Mouse (Mus musculus): Measurements from ENCODE around the gene Scnn1b.
A peak's percentile ranks its signal among the peaks of the same experiment; 100 is the strongest.

The Scnn1b gene

GRCm38 (mm10) chr7:121864858-121865585, at the start of gene Scnn1b:
Gene Scnn1b (plus strand): TSS chr7:121865038.
- peak; percentile 15 for DNase-seq

DNA sequence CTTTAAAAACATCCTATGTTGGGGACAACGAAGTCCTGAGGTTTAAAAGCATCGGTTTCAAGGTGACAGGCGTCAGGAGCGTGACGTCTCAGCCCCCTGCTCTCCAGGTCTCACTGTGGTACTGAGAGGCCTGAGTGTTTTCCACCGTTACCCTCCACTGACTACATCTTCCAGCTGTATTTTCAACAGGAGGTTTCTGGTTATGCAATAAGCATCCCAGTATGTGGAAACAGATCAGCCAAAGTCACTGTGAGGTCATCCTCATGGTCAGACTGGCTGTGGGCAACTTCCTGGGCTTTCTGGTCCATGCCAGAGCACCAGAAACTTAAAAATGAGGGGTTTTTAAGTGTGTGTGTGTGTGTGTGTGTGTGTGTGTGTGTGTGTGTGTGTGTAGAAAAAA, 43.2 kb upstream of the Scnn1b start:
- DNase-seq: no peak

- DNase-seq: no peak
These were observed 36.4 kb upstream of the Scnn1b start for GRCm38 (mm10) chr7:121828481-121828880.

GRCm38 (mm10) chr7:121835392-121835791, 29.4 kb upstream of the Scnn1b start:
- no peak for DNase-seq

DNA sequence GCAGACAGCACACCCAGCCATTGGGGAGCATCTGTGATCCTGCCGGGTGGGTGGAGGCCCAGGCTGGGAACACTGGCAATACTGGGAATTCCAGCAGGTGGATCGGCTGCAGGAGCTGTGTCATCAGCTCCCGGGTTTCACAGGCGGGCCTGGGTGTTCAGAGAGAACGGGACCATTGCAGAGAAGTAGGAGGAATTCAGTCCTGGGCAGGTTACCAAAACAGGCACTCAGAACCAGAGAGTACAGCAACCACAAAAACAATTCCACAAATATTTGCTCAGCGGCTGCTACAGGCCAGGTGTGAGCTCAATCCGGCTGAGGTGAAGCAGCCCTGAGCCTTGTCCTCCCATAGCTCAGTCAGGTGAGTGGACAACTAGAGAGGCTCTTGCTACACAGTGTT, 28.0 kb upstream of the Scnn1b start:
- DNase-seq: no peak

GRCm38 (mm10) chr7:121840810-121841209, 24.0 kb upstream of the Scnn1b start:
- no peak for DNase-seq

DNA sequence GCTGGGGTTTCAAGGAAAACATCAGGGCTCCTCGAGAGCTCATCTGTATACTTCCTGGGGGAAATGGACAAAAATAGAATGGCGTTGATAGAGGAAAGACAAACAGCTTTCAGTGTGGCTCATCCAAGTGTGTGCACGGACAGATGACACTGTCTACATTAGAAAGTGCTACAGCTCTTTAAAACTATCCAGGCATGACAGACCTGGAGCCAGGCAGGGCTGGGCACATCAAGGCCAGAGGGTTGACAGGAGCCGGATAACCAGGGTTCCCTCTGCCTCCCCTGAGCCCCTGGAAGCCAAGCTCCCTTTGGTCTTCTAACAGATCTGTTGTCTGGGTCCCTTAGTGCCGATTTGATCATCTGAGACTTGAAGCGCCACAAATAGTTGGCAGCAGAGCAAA, 22.6 kb upstream of the Scnn1b start:
- no peak for DNase-seq

DNA sequence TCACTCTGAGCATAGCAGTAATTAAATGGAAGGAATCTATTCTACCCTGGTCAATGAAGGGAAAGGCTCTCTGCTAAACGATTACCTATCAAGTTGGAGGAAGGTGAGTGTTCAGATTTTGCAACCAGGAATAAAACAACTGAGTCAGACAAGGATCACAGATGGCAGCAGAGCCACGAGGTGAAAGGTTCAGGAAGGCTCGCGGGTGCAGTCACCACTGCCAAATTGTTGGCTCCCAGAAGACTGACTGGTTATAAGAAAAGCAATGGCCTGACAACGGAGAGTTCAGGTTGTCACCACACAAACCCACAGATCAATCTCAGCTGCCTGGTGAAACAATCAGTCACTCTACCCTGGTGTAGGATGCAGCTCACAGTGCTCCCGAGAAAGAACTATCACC, 18.9 kb upstream of the Scnn1b start:
- no peak for DNase-seq

GRCm38 (mm10) chr7:121848537-121849168, 16.2 kb upstream of the Scnn1b start:
- no peak for DNase-seq

- DNase-seq: no peak
These were observed 7.5 kb upstream of the Scnn1b start for GRCm38 (mm10) chr7:121857177-121857884.

DNA sequence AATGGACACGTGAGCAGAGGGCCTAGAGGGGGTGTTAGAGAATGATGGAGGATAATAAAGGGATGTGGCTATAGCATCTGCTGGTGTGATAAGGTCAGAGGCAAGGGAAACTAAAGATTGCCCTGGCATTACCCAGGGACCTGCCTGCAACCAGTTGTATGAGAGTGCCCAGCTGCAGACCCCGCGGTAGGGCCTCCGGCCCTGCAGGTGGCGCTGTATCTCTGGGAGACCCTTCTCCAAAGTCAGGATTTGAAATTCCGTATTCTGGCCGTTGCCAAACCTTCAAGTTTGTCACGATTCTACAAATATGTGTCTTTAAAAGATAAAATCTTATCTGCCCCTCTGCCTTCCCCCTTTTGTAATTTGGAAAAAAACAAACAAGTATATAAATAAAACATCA, 5.9 kb upstream of the Scnn1b start:
- DNase-seq: no peak

DNA sequence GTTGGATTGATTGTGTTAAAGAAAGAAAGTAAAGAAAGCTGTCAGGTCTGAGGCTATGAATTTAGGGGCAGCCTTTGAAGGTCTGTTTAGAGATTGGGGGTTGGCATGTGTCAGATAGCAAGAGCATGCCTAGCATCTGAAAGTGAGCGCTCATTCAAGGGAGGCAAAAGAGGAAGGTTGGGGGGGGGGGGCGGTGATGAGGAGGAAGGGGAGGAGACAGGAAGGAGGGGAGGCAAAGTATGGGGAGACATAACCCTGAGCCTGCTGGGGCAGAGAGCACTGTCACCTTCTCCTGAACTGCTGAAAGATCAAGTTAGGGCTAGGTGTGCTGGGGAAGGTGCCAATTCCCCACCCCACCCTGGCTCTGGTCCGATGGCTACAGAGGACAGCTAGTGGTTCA, 6.8 kb downstream of the Scnn1b start:
- DNase-seq: no peak

DNA sequence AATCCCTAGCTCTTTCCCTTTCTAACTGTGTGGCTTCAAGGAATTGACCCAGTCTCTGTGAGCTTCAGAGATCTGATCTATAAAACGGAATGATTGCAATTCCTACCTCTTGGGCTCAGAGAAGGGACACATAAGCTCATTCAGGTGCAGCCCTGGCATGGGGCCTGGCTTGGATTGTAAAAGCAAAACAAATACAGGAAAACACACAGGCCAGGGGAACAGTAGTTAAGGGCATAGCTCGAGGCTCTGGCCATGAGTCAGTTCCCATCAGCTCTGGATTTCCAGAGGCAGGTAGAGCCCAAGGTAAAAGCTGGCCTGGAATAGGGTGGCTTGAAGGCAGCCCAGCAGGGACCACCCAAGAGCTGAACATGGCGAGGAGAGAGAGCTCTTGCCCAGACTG, 9.2 kb downstream of the Scnn1b start:
- peak; percentile 19 for DNase-seq

GRCm38 (mm10) chr7:121874784-121875183, 9.9 kb downstream of the Scnn1b start:
- DNase-seq: peak; percentile 24

- no peak for DNase-seq
These were observed 15.4 kb downstream of the Scnn1b start for GRCm38 (mm10) chr7:121880246-121880645.

DNA sequence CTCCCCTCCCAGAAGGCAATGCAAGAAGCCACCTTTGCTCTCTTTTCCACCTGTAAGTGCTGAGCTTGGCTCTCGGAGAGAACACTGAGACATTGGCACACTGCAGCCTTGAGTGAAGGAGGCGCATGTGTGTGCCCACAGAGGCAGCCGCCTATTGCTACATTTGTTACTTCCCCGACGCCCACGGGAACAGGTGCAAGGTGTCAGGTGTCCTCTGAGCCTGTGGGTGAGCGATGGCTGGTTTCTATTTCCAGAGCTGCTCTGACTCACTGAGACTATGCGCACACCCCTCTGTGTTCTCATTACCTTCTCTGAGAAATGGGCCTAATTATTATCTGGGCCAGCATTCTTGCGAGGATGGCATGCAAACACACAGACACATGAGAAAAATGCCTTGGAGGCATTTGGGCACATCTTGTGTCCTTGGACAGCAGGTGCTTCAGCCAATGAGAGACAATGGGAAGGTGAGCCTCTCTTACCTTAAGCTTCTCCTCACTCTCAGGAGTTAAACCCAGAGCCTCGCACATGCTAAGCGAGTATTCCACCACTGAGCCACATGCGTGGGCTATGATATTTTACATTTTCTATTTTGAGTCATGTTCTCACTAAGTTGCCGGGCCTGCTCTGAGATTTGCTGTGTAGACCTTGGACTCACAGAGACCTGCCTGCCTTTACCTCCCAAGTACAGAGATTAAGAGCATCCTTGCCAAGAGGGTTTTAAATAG, 26.0 kb downstream of the Scnn1b start:
- no peak for DNase-seq

- no peak for DNase-seq
These were observed 31.9 kb downstream of the Scnn1b start for GRCm38 (mm10) chr7:121896689-121897088.

- peak; percentile 24 for DNase-seq
These were observed 34.5 kb downstream of the Scnn1b start for GRCm38 (mm10) chr7:121899311-121899710.

- DNase-seq: no peak
These were observed 35.1 kb downstream of the Scnn1b start for GRCm38 (mm10) chr7:121899940-121900339.

DNA sequence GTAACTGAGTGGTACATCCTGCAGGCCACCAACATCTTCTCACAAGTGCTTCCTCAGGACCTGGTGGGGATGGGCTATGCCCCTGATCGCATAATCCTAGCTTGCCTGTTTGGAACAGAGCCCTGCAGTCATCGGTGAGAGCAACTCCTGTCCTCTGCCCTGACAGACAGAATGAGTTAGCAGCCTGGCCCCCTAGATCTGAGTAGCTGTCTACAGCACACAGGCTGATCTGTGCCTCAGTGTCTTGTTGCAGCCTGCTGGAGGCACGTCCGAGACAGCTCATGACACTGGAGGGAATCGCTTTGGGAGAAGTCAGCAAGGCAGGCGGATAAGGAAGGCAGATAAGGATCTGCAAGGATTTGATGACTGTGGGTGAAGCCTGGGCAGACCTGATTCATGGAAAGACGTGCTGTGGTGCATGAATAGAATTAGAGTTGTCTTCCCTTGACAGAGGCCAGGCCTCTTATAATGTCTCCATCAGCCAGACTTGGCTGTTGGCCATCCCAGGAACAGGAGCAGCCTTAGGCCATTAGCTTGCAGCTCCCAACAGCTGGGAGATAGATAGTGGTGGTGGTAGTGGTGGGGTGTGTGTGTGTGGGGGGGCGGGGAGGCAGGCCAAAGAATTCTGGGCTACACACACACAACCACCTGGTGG, 38.0 kb downstream of the Scnn1b start:
- DNase-seq: no peak

GRCm38 (mm10) chr7:121906879-121907278, 42.0 kb downstream of the Scnn1b start:
- no peak for DNase-seq

DNA sequence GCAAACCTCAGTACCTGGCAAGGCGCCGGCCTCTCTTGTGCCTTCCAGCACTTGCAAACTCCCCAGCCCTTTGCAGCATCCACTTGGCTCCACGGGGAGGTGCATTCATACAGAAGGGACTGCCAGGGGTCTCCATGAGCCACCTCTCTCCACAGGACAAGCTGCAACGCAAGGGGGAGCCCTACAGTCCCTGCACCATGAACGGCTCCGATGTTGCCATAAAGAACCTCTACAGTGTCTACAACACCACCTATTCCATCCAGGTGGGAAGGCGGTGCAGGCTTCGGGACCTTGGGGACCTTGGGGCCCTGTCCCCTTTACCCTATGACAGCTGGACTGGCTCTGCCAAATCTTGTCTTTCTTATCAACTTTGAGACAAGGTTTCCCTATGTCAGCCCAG, 47.4 kb downstream of the Scnn1b start:
- no peak for DNase-seq

DNA sequence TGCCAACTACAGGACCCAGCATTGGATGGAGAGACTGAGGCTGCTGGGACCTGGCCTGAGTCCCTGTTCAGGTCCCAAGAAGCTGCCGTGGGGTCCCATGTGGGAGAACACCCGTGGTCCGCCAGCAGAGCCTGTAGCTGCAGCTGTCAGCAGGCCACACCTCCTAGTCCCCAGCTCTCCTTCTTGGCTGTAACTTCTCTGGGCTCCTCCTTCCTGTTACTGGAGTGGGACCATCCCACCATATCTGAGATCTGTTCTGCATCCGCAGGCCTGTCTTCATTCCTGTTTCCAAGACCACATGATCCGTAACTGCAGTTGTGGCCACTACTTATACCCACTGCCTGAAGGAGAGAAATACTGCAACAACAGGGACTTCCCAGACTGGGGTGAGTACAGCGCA, 49.1 kb downstream of the Scnn1b start:
- DNase-seq: no peak

All from kidney, adult 9 months (tissue).